Mouse (Mus musculus) ES-E14 (cell line): Measurements from ENCODE around the gene Jtb.

Experiments used
- MAFK ChIP-seq: IDR thresholded peaks from 2 replicates; pipeline ENCODE4 v1.6.1; 2014; ENCODE audit warnings: mild to moderate bottlenecking, low read depth, low read length, inconsistent platforms; ENCODE audit not compliant: insufficient read depth
- ZC3H11A ChIP-seq: IDR thresholded peaks from 2 replicates; pipeline ENCODE4 v1.6.1; 2012; ENCODE audit warnings: low read depth, mild to moderate bottlenecking, inconsistent platforms, low read length, borderline replicate concordance
- ZNF384 ChIP-seq: IDR thresholded peaks from 2 replicates; pipeline ENCODE4 v1.6.1; 2012; ENCODE audit warnings: low read depth, low read length, inconsistent platforms

DNA sequence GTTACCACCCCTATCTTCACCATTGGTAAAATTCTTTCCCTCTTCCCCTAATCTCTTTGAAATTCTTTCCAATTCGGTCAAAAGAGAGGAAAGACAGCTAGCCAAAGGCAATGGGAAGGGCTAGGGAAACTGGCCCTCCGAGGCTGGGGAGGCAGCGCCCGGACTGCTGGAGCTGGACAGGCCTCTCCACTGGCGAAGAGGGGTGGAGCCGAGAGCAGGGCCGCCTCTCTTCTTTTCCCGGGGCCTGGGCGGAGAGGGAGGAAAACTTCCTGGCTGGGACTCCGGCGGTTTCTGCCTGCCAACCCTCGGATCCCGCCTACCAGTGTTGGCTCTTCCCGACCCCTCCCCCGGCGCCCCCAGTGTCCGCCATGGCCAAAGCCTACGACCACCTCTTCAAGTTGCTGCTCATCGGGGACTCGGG, 10.9 kb upstream of the Jtb start:
- TF ChIP-seq ZNF384 (no peak), MAFK (no peak), ZC3H11A (no peak)
